ENCODE assay signal across 32 mouse cellular contexts in genomic region chr19:53969226-53969625, GRCm38 (mm10).
"Had no signal": no experiment of that assay in that cellular context is flagged by ENCODE, and none has a peak within 500 bp of the region (broad histone marks: within the 10 kb centered on the region; RNA-seq: fewer than 3 reads in every experiment).

No protein-coding gene starts in this region.

- H3K9ac ChIP-seq: limb, embryonic 12.5 days; limb, embryonic 13.5 days; limb, embryonic 15.5 days; liver, embryonic 12.5 days; liver, embryonic 13.5 days; liver, embryonic 14.5 days; liver, embryonic 15.5 days; liver, postnatal 0 days; lung, embryonic 14.5 days; lung, embryonic 15.5 days; midbrain, embryonic 12.5 days; midbrain, embryonic 13.5 days; midbrain, embryonic 15.5 days; neural tube, embryonic 12.5 days had no signal

- H3K27ac ChIP-seq: limb, embryonic 10.5 days; limb, embryonic 12.5 days; limb, embryonic 13.5 days; limb, embryonic 15.5 days; liver, embryonic 12.5 days; liver, embryonic 13.5 days; liver, embryonic 14.5 days; liver, embryonic 15.5 days; lung, embryonic 15.5 days; macrophage; midbrain, embryonic 10.5 days; midbrain, embryonic 12.5 days; midbrain, embryonic 13.5 days; midbrain, embryonic 15.5 days; neural tube, embryonic 12.5 days had no signal

- H3K9me3 ChIP-seq: limb, embryonic 10.5 days; limb, embryonic 12.5 days; limb, embryonic 13.5 days; limb, embryonic 15.5 days; liver, embryonic 12.5 days; liver, embryonic 13.5 days; liver, embryonic 15.5 days; lung, embryonic 15.5 days; megakaryocyte, embryonic 14.5 days; midbrain, embryonic 10.5 days; midbrain, embryonic 12.5 days; midbrain, embryonic 13.5 days; midbrain, embryonic 15.5 days; neural tube, embryonic 12.5 days had no signal

- H3K27me3 ChIP-seq: limb, embryonic 12.5 days; limb, embryonic 13.5 days; limb, embryonic 15.5 days; liver, embryonic 12.5 days; liver, embryonic 13.5 days; liver, embryonic 15.5 days; lung, embryonic 15.5 days; megakaryocyte, embryonic 14.5 days; midbrain, embryonic 12.5 days; midbrain, embryonic 13.5 days; midbrain, embryonic 15.5 days; neural tube, embryonic 12.5 days had no signal

- ATAC-seq: liver, embryonic 12.5 days; liver, postnatal 0 days; lung, postnatal 0 days; midbrain, embryonic 13.5 days; midbrain, embryonic 15.5 days; midbrain, embryonic 16.5 days had no signal

- H3K4me3 ChIP-seq: limb, embryonic 10.5 days; limb, embryonic 12.5 days; limb, embryonic 13.5 days; limb, embryonic 15.5 days; liver, embryonic 12.5 days; liver, embryonic 13.5 days; liver, embryonic 15.5 days; lung, embryonic 15.5 days; megakaryocyte, embryonic 14.5 days; midbrain, embryonic 10.5 days; midbrain, embryonic 12.5 days; midbrain, embryonic 13.5 days; midbrain, embryonic 15.5 days; myocyte; neural tube, embryonic 12.5 days had no signal

- H3K4me2 ChIP-seq: limb, embryonic 12.5 days; limb, embryonic 13.5 days; limb, embryonic 15.5 days; liver, embryonic 11.5 days; liver, embryonic 12.5 days; liver, embryonic 13.5 days; liver, embryonic 15.5 days; lung, embryonic 14.5 days; lung, embryonic 15.5 days; midbrain, embryonic 11.5 days; midbrain, embryonic 12.5 days; midbrain, embryonic 13.5 days; midbrain, embryonic 15.5 days; neural tube, embryonic 12.5 days had no signal

- H3K4me1 ChIP-seq: limb, embryonic 10.5 days; limb, embryonic 12.5 days; lung, embryonic 15.5 days; midbrain, embryonic 10.5 days; midbrain, embryonic 12.5 days; midbrain, embryonic 13.5 days; midbrain, embryonic 15.5 days; neural tube, embryonic 12.5 days had no signal

- DNase-seq: left cerebral cortex, postnatal 4 days; liver; liver, embryonic 13.5 days; liver, postnatal 0 days; lung, adult 18-20 months; lung, adult 2 months; lung, embryonic 14.5 days; lung, postnatal 10 days; lung, postnatal 14 days; lung, postnatal 36 days; lung, postnatal 4 days; midbrain, embryonic 14.5 days had no signal

- H3K36me3 ChIP-seq: limb, embryonic 10.5 days; limb, embryonic 12.5 days; limb, embryonic 13.5 days; limb, embryonic 15.5 days; liver, embryonic 12.5 days; liver, embryonic 13.5 days; liver, embryonic 15.5 days; lung, embryonic 15.5 days; midbrain, embryonic 10.5 days; midbrain, embryonic 12.5 days; midbrain, embryonic 13.5 days; midbrain, embryonic 15.5 days; neural tube, embryonic 12.5 days had no signal
